ENCODE assay signal across 15 mouse cellular contexts in the genomic region with DNA sequence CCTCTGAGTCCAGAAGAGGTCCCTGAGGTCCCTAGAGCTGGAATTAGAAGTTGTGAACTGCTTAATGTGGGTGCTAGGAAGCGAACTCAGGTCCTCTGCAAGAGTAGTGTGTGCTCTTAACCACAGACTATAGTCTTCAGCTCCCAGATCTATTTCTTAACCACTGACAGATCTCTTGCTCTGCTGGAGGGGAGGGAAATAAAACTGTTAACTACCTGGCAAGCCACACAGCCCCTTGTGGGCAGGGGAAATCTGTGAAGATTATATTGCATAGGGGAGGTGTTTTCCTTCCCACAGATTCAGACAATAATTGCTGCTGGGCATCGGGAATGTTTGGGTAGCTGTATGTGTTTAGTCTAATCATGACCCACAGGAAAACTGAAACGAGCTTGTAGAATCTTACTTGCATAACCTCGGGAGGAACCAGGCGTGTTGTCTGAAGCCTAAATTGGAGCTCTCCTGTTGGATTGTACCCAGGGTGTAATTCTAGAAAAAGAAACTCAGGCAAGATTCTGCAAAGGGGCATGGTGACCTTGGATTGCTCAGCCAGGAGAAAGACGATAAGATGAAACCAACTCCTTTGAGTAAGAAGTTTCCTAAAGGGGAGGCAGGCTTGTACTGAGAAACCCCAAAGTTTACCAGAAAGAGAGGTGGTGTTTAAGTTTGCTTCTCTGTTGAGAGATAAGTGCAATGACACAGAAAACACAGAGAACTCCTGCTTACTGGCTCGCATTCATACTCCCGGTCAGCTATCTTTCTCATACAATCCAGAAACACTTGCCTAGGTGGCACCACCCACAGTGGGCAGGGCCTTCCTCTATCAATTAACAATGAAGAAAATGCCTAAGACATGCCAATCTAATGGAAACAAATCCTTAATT. TPM values are rescaled to one million over a fixed set of nuclear protein-coding genes. Genes with fewer than 3 reads are reported as not detected.
A peak's percentile ranks its signal among the peaks of the same experiment; 100 is the strongest.
DNase-seq lines count a peak whose midpoint lies in the region; ATAC-seq and TF ChIP-seq lines count a peak whose summit lies in the region.
"Had no signal": no experiment of that assay in that cellular context is flagged by ENCODE, and none has a peak within 500 bp of the region (broad histone marks: within the 10 kb centered on the region; RNA-seq: fewer than 3 reads in every experiment).

No protein-coding gene starts in this region.

- no peaks in the 10 kb centered on the region for H3K36me3 ChIP-seq in C2C12 (ENCODE audit: control insufficient read depth, insufficient read depth)
- H3K36me3 ChIP-seq in embryonic facial prominence, embryonic 12.5 days: no peaks in the 10 kb centered on the region
- H3K36me3 ChIP-seq in liver, embryonic 13.5 days: no peaks in the 10 kb centered on the region

- no peak overlapping the region for H3K4me2 ChIP-seq in embryonic facial prominence, embryonic 12.5 days (replicated peaks)
- H3K4me2 ChIP-seq in liver, embryonic 13.5 days: peak overlapping the region; percentile 42

- intact Hi-C loops in gastrocnemius, postnatal 36 days (cut with DNase I): no loop called here
- intact Hi-C loops in left cerebral cortex, adult 2 months (cut with DNase I): no loop called here

- no peak for TF ChIP-seq CTCF in C2C12 (IDR thresholded peaks at IDR 0.05; ENCODE audit: control insufficient read depth, insufficient read depth, insufficient read length)
- no peak for TF ChIP-seq CTCF in layer of hippocampus, adult 2 months (conservative IDR thresholded peaks at IDR 0.05)
- no peak for TF ChIP-seq CTCF in left cerebral cortex, adult 2 months (IDR thresholded peaks at IDR 0.05)

- no peak for ATAC-seq in embryonic facial prominence, embryonic 12.5 days (ENCODE audit: insufficient number of reproducible peaks, insufficient read depth, low FRiP score, low TSS enrichment)
- ATAC-seq in liver, embryonic 13.5 days (ENCODE audit: low read depth): peak; percentile 84
- ATAC-seq: inflammation-experienced regulatory T-cells, adult 6 months; Patski had no signal

- 45% methylated on average over 8 of the region's 8 CpGs for WGBS in embryonic facial prominence, embryonic 12.5 days
- 30% methylated on average over 8 of the region's 8 CpGs for WGBS in liver, embryonic 13.5 days (ENCODE audit: insufficient replicate concordance)

- H3ac ChIP-seq in C2C12 (ENCODE audit: control insufficient read depth, insufficient read length, low read depth): no peak overlapping the region

- DNase-seq in gastrocnemius, adult 8-10 months (ENCODE audit: low spot score in 2 of 2): peak; percentile 17 to 44
- DNase-seq in gastrocnemius, postnatal 36 days: no peak
- peak; percentile 23 for DNase-seq in liver, embryonic 13.5 days
- no peak for DNase-seq in spleen, postnatal 4 days (ENCODE audit: low spot score in 2 of 2)
- DNase-seq in layer of hippocampus, adult 2 months (ENCODE audit: low spot score in 2 of 2): no peak
- DNase-seq in left cerebral cortex, adult 2 months (ENCODE audit: extremely low spot score in 1 of 2, low spot score in 2 of 2): no peak
- DNase-seq: adrenal gland, adult 8-10 months; heart, postnatal 14 days; kidney, postnatal 36 days; lung, adult 2 months; thymus, postnatal 36 days had no signal

- no peak overlapping the region for H3K9ac ChIP-seq in embryonic facial prominence, embryonic 12.5 days
- H3K9ac ChIP-seq in liver, embryonic 13.5 days: peak overlapping the region; percentile 44

- H3K27me3 ChIP-seq in C2C12 (ENCODE audit: control insufficient read depth, insufficient read depth, insufficient read length): no peaks in the 10 kb centered on the region
- H3K27me3 ChIP-seq in embryonic facial prominence, embryonic 12.5 days: no peaks in the 10 kb centered on the region
- H3K27me3 ChIP-seq in liver, embryonic 13.5 days: no peaks in the 10 kb centered on the region
- H3K27me3 ChIP-seq: Patski had no signal

- H3K4me3 ChIP-seq in C2C12 (ENCODE audit: insufficient read depth, poor library complexity, severe bottlenecking): no peak overlapping the region
- no peak overlapping the region for H3K4me3 ChIP-seq in embryonic facial prominence, embryonic 12.5 days
- peak overlapping the region; percentile 1 for H3K4me3 ChIP-seq in liver, embryonic 13.5 days (replicated peaks)
- H3K4me3 ChIP-seq in layer of hippocampus, adult 2 months: no peak overlapping the region
- H3K4me3 ChIP-seq in left cerebral cortex, adult 2 months: no peak overlapping the region

- H3K4me1 ChIP-seq in embryonic facial prominence, embryonic 12.5 days: peaks cover 7% of the 10 kb centered on the region; the same call in 1 of the 2 replicates
- H3K4me1 ChIP-seq in liver, embryonic 13.5 days (replicated peaks): peaks cover 38% of the 10 kb centered on the region

- H3K27ac ChIP-seq in embryonic facial prominence, embryonic 12.5 days: 0 out of 2 replicates have a peak overlapping the region, but pooled peaks have one; percentile 36
- peak overlapping the region; percentile 58 for H3K27ac ChIP-seq in liver, embryonic 13.5 days
- H3K27ac ChIP-seq in layer of hippocampus, adult 2 months: no peak overlapping the region
- no peak overlapping the region for H3K27ac ChIP-seq in left cerebral cortex, adult 2 months

- H3K79me3 ChIP-seq in C2C12 (ENCODE audit: low read depth): no peaks in the 10 kb centered on the region

- H3K9me3 ChIP-seq in embryonic facial prominence, embryonic 12.5 days: no peaks in the 10 kb centered on the region
- no peaks in the 10 kb centered on the region for H3K9me3 ChIP-seq in liver, embryonic 13.5 days (replicated peaks)

- no peaks in the 10 kb centered on the region for H3K79me2 ChIP-seq in C2C12 (ENCODE audit: control insufficient read depth, insufficient read depth)

TF ChIP-seq in C2C12, 6 proteins besides CTCF, POLR2A, EP300 and RAD21:
- peak; percentile 10 for TF ChIP-seq CEBPB (IDR thresholded peaks at IDR 0.05; ENCODE audit: low read depth)
- no peak for TF ChIP-seq MAX (IDR thresholded peaks at IDR 0.05)
- no peak for TF ChIP-seq FOSL1 (IDR thresholded peaks at IDR 0.05; ENCODE audit: insufficient read depth, low read length, poor library complexity, severe bottlenecking)
- no peak for TF ChIP-seq MYOD1 (IDR thresholded peaks at IDR 0.05; ENCODE audit: control insufficient read depth, insufficient read length, low read depth)

RNA-seq across cellular contexts. Expression of a gene that starts 7.0 kb away (rescaled TPM):
- 100 to 1,000 TPM; 395 to 460 (median 419) TPM for total RNA-seq in gastrocnemius, adult 8-10 months (2022)
- 100 to 1,000 TPM; 386 to 403 TPM for total RNA-seq in gastrocnemius, postnatal 36 days (2021)
- 32.8 TPM for polyA plus RNA-seq in C2C12 (2012; fragmentation: generic; extraction: Trizol)
- polyA plus RNA-seq in embryonic facial prominence, embryonic 12.5 days (2016; fragmentation: Nextera tagmentation; extraction: Ambion mirVana): 44.0 and 45.8 TPM in 2 replicates
- 27.7 and 31.6 TPM in 2 replicates for polyA plus RNA-seq in liver, embryonic 13.5 days (2015; fragmentation: Nextera tagmentation; extraction: Ambion mirVana)
- total RNA-seq in layer of hippocampus, adult 2 months (2021): 100 to 1,000 TPM; 155 TPM
- 100 to 1,000 TPM; 150 to 153 TPM for total RNA-seq in left cerebral cortex, adult 2 months (2021)

RNA-seq across cellular contexts. Expression of a gene that starts 14.2 kb away (rescaled TPM):
- 10 to 100 TPM; 14.6 to 19.9 (median 16.5) TPM for total RNA-seq in gastrocnemius, adult 8-10 months (2022)
- total RNA-seq in gastrocnemius, postnatal 36 days (2021): 10 to 100 TPM; 16.0 to 17.0 TPM
- polyA plus RNA-seq in C2C12 (2012; fragmentation: generic; extraction: Trizol): 46.6 TPM
- 134 and 135 TPM in 2 replicates for polyA plus RNA-seq in embryonic facial prominence, embryonic 12.5 days (2016; fragmentation: Nextera tagmentation; extraction: Ambion mirVana)
- 164 and 193 TPM in 2 replicates for polyA plus RNA-seq in liver, embryonic 13.5 days (2015; fragmentation: Nextera tagmentation; extraction: Ambion mirVana)
- 10 to 100 TPM; 15.4 to 16.5 TPM for total RNA-seq in layer of hippocampus, adult 2 months (2021)
- total RNA-seq in left cerebral cortex, adult 2 months (2021): 10 to 100 TPM; 16.0 to 18.3 TPM

Comparison
In these comparisons a context has a peak if more than half of its experiments do, and no peak if none do; other contexts are left out.
1. DNase-seq: peak in gastrocnemius, adult 8-10 months (2 of 2) and liver, embryonic 13.5 days (single experiment); none in gastrocnemius, postnatal 36 days (0 of 2), spleen, postnatal 4 days (0 of 2), layer of hippocampus, adult 2 months (0 of 2) and left cerebral cortex, adult 2 months (0 of 2).
2. H3K27ac ChIP-seq: peak in embryonic facial prominence, embryonic 12.5 days (single experiment) and liver, embryonic 13.5 days (single experiment); none in layer of hippocampus, adult 2 months (single experiment) and left cerebral cortex, adult 2 months (single experiment).